Mouse (Mus musculus): ENCODE data around the gene Nedd8.

- no peak for TF ChIP-seq CTCF (IDR thresholded peaks at IDR 0.05; ENCODE audit: borderline replicate concordance, insufficient read depth, low read length)
- TF ChIP-seq POLR2A (IDR thresholded peaks at IDR 0.05; ENCODE audit: low read depth, low read length), result no peak
Observed at GRCm38 (mm10) chr14:55671486-55671832, 465 bp downstream of the Nedd8 start.
